Mouse (Mus musculus) MEL (cell line): ENCODE results near the gene Cilp. TPM values are rescaled to one million over a fixed set of nuclear protein-coding genes. Genes with fewer than 3 reads are reported as not detected.

Experiments used
- DNase-seq: peaks from one replicate; pipeline ENCODE4 v3.0.0; 2011; ENCODE audit warnings: low read depth, low spot score
- H3K27ac ChIP-seq: 2 replicates; pipeline ENCODE4 v1.5.1; 2012; ENCODE audit warnings: low read depth, mild to moderate bottlenecking, control low read depth, low read length, moderate library complexity; ENCODE audit not compliant: control insufficient read depth
- H3K27me3 ChIP-seq, 2 experiments: fragments of 150-350 bp in 1 of 2; sonication (generic) in 1 of 2; 2 replicates each; pipeline ENCODE4 v1.6.1; 2012; ENCODE audit warnings: low read length in 2 of 2, mild to moderate bottlenecking in 2 of 2, improper control_type of control experiment in 1 of 2, moderate library complexity in 1 of 2; ENCODE audit not compliant: insufficient read depth in 2 of 2, control insufficient read depth in 1 of 2
- H3K36me3 ChIP-seq, 2 experiments: 2 replicates each; pipeline ENCODE4 v1.6.1; 2012 to 2014; ENCODE audit warnings: low read length in 2 of 2, improper control_type of control experiment in 1 of 2, inconsistent platforms in 1 of 2, mild to moderate bottlenecking in 1 of 2; ENCODE audit not compliant: insufficient read depth in 2 of 2, control insufficient read depth in 1 of 2
- H3K4me1 ChIP-seq, 2 experiments: fragments of 150-350 bp in 1 of 2; sonication (generic) in 1 of 2; 2 replicates each; pipeline ENCODE4 v1.6.1; 2012; ENCODE audit warnings: low read length in 2 of 2, improper control_type of control experiment in 1 of 2, mild to moderate bottlenecking in 1 of 2; ENCODE audit not compliant: insufficient read depth in 2 of 2, control insufficient read depth in 1 of 2
- H3K4me3 ChIP-seq, 2 experiments: fragments of 150-350 bp in 1 of 2; sonication (generic) in 1 of 2; 2 replicates each; pipeline ENCODE4 v1.5.1; 2012; ENCODE audit warnings: low read depth in 2 of 2, low read length in 2 of 2, mild to moderate bottlenecking in 2 of 2, moderate library complexity in 2 of 2, control low read depth in 1 of 2, improper control_type of control experiment in 1 of 2; ENCODE audit not compliant: control insufficient read depth in 1 of 2, insufficient read depth in 1 of 2
- H3K79me2 ChIP-seq: 2 replicates; pipeline ENCODE4 v1.6.1; 2012; ENCODE audit warnings: mild to moderate bottlenecking, low read length, moderate library complexity; ENCODE audit not compliant: control insufficient read depth, poor library complexity, insufficient read depth
- H3K9ac ChIP-seq: 2 replicates; pipeline ENCODE4 v1.6.1; 2012; ENCODE audit warnings: low read depth, mild to moderate bottlenecking, control low read depth, low read length, moderate library complexity; ENCODE audit not compliant: control insufficient read depth, poor library complexity, severe bottlenecking
- H3K9me3 ChIP-seq: fragments of 150-350 bp; sonication (generic); replicated peaks from 2 replicates; pipeline ENCODE4 v1.6.1; 2012; ENCODE audit warnings: mild to moderate bottlenecking, low read length, improper control_type of control experiment, moderate library complexity; ENCODE audit not compliant: insufficient read depth
- BHLHE40 ChIP-seq: IDR thresholded peaks from 2 replicates; pipeline ENCODE4 v1.6.1; 2012; ENCODE audit warnings: low read depth, mild to moderate bottlenecking, inconsistent platforms, low read length, improper control_type of control experiment, borderline replicate concordance
- CHD1 ChIP-seq: IDR thresholded peaks from 2 replicates; pipeline ENCODE4 v1.6.1; 2012; ENCODE audit warnings: low read depth, mild to moderate bottlenecking, inconsistent platforms, low read length, improper control_type of control experiment
- CHD2 ChIP-seq: IDR thresholded peaks from 2 replicates; pipeline ENCODE4 v1.6.1; 2011; ENCODE audit warnings: low read length, improper control_type of control experiment
- CTCF ChIP-seq, 3 experiments: IDR thresholded peaks in 2 of 3; conservative IDR thresholded peaks in 1 of 3; 2 replicates each; pipeline ENCODE4 v1.5.1; 2011 to 2012; ENCODE audit warnings: low read length in 3 of 3, low read depth in 2 of 3, mild to moderate bottlenecking in 2 of 3, improper control_type of control experiment in 1 of 3, inconsistent platforms in 1 of 3, mixed read lengths in 1 of 3, moderate library complexity in 1 of 3; ENCODE audit not compliant: control insufficient read depth in 1 of 3, insufficient read depth in 1 of 3, poor library complexity in 1 of 3, severe bottlenecking in 1 of 3
- E2F4 ChIP-seq: IDR thresholded peaks from 2 replicates; pipeline ENCODE4 v1.6.1; 2011; ENCODE audit warnings: low read depth, low read length, improper control_type of control experiment, borderline replicate concordance
- ELF1 ChIP-seq: IDR thresholded peaks from 2 replicates; pipeline ENCODE4 v1.6.1; 2014; ENCODE audit warnings: low read depth, mild to moderate bottlenecking, inconsistent platforms, low read length, improper control_type of control experiment, moderate library complexity
- EP300 ChIP-seq, 2 experiments: IDR thresholded peaks; 2 replicates each; pipeline ENCODE4 v1.6.1; 2011; ENCODE audit warnings: improper control_type of control experiment in 2 of 2, low read length in 2 of 2, low read depth in 1 of 2, mild to moderate bottlenecking in 1 of 2
- ETS1 ChIP-seq: IDR thresholded peaks from 2 replicates; pipeline ENCODE4 v1.6.1; 2012; ENCODE audit warnings: low read depth, mild to moderate bottlenecking, inconsistent platforms, low read length, improper control_type of control experiment, moderate library complexity
- GABPA ChIP-seq: IDR thresholded peaks from 2 replicates; pipeline ENCODE4 v1.6.1; 2012; ENCODE audit warnings: low read depth, mild to moderate bottlenecking, inconsistent platforms, low read length, improper control_type of control experiment, moderate library complexity
- GATA1 ChIP-seq: IDR thresholded peaks from 2 replicates; pipeline ENCODE4 v1.6.1; 2011; ENCODE audit warnings: low read depth, low read length, improper control_type of control experiment
- HCFC1 ChIP-seq: IDR thresholded peaks from 2 replicates; pipeline ENCODE4 v1.6.1; 2012; ENCODE audit warnings: low read depth, mild to moderate bottlenecking, inconsistent platforms, low read length, improper control_type of control experiment, moderate library complexity
- KAT2A ChIP-seq: conservative IDR thresholded peaks from 2 replicates; pipeline ENCODE4 v1.6.1; 2012; ENCODE audit warnings: low read depth, low read length, improper control_type of control experiment, inconsistent platforms
- MAFK ChIP-seq: IDR thresholded peaks from 2 replicates; pipeline ENCODE4 v1.6.1; 2011; ENCODE audit warnings: low read depth, mild to moderate bottlenecking, low read length, improper control_type of control experiment, borderline replicate concordance
- MAX ChIP-seq: IDR thresholded peaks from 2 replicates; pipeline ENCODE4 v1.6.1; 2011; ENCODE audit warnings: low read length, improper control_type of control experiment
- MEF2A ChIP-seq: IDR thresholded peaks from 2 replicates; pipeline ENCODE4 v1.6.1; 2014; ENCODE audit warnings: low read depth, mild to moderate bottlenecking, inconsistent platforms, low read length, improper control_type of control experiment; ENCODE audit not compliant: poor library complexity, insufficient replicate concordance, severe bottlenecking; ENCODE audit errors: extremely low read depth
- MXI1 ChIP-seq: IDR thresholded peaks from 2 replicates; pipeline ENCODE4 v1.6.1; 2011; ENCODE audit warnings: mild to moderate bottlenecking, low read depth, low read length, improper control_type of control experiment
- MYB ChIP-seq: IDR thresholded peaks from 2 replicates; pipeline ENCODE4 v1.6.1; 2011; ENCODE audit warnings: mild to moderate bottlenecking, low read depth, low read length, improper control_type of control experiment
- MYC ChIP-seq: IDR thresholded peaks from 2 replicates; pipeline ENCODE4 v1.6.1; 2011; ENCODE audit warnings: low read depth, mild to moderate bottlenecking, low read length, improper control_type of control experiment, moderate library complexity
- POLR2AphosphoS2 ChIP-seq: IDR thresholded peaks from 2 replicates; pipeline ENCODE4 v1.6.1; 2011; ENCODE audit warnings: low read length, improper control_type of control experiment
- POLR2AphosphoS5 ChIP-seq: IDR thresholded peaks from 2 replicates; pipeline ENCODE4 v1.6.1; 2012; ENCODE audit warnings: low read depth, borderline replicate concordance, mild to moderate bottlenecking, inconsistent platforms, low read length, moderate library complexity, mixed read lengths
- RAD21 ChIP-seq: IDR thresholded peaks from 2 replicates; pipeline ENCODE4 v1.6.1; 2011; ENCODE audit warnings: mild to moderate bottlenecking, low read depth, low read length, improper control_type of control experiment
- RCOR1 ChIP-seq: IDR thresholded peaks from 2 replicates; pipeline ENCODE4 v1.6.1; 2012; ENCODE audit warnings: low read depth, mild to moderate bottlenecking, inconsistent platforms, low read length, improper control_type of control experiment
- SMC3 ChIP-seq: IDR thresholded peaks from 2 replicates; pipeline ENCODE4 v1.6.1; 2011; ENCODE audit warnings: low read depth, low read length, improper control_type of control experiment
- TBP ChIP-seq: IDR thresholded peaks from 2 replicates; pipeline ENCODE4 v1.8.0; 2011; ENCODE audit warnings: low read depth, low read length, improper control_type of control experiment
- UBTF ChIP-seq: IDR thresholded peaks from 2 replicates; pipeline ENCODE4 v1.6.1; 2012; ENCODE audit warnings: low read depth, mild to moderate bottlenecking, inconsistent platforms, low read length, improper control_type of control experiment, moderate library complexity, borderline replicate concordance; ENCODE audit not compliant: insufficient read depth
- USF1 ChIP-seq: IDR thresholded peaks from 2 replicates; pipeline ENCODE4 v1.6.1; 2014; ENCODE audit warnings: low read depth, mild to moderate bottlenecking, inconsistent platforms, low read length, improper control_type of control experiment, moderate library complexity
- USF2 ChIP-seq, 2 experiments: IDR thresholded peaks; 2 replicates each; pipeline ENCODE4 v1.6.1; 2011 to 2012; ENCODE audit warnings: improper control_type of control experiment in 2 of 2, low read length in 2 of 2, borderline replicate concordance in 1 of 2, inconsistent platforms in 1 of 2, low read depth in 1 of 2, mild to moderate bottlenecking in 1 of 2; ENCODE audit not compliant: insufficient read depth in 1 of 2
- ZC3H11A ChIP-seq: IDR thresholded peaks from 2 replicates; pipeline ENCODE4 v1.6.1; 2012; ENCODE audit warnings: low read depth, mild to moderate bottlenecking, inconsistent platforms, low read length, improper control_type of control experiment
- polyA plus RNA-seq, 2 experiments: library from polyadenylated mRNA; stranded (reverse) in 1 of 2; unstranded in 1 of 2; fragments of >175 nt in 1 of 2; fragments of >200 nt in 1 of 2; gene quantifications; 2 replicates each; pipeline versions ENCODE4 v1.2.1 to v1.2.4; 2012; ENCODE audit warnings: low replicate concordance in 2 of 2, low read depth in 1 of 2; ENCODE audit not compliant: insufficient read length in 2 of 2, insufficient read depth in 1 of 2, missing spikeins in 1 of 2
- total RNA-seq: library from RNA; depleted of rRNA; stranded (reverse); fragments of 300-350 nt; gene quantifications from 2 replicates; pipeline ENCODE4 v1.2.3, GENCODE M21; 2012

Cilp gene
- total and polyA plus RNA-seq, 3 experiments: 0.01 TPM; not detected in 2

DNA sequence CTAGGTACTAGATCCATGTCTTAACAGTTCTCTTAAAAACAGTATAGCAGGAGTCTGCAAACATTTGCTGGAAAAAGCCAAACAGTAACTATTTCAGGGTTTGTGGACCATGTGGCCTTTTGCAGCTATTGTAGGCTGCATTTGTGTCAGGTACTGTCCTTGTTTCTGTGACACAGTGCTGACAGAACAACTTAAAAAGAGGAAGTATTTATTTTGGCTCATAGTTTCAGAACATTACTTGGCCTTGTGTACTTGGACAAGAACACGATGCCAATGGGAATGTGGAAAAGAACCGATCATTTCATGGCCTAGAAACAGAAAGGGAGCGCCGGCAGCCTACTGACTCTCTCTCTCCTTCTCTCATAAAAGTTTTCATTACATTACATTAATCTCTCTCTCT, 38.6 kb downstream of the Cilp start:
- Histone ChIP-seq H3K27ac (no peak overlapping the region), H3K79me2 (0 out of 2 replicates have a peak, but pooled peaks cover 1% of the 10 kb centered on the region), H3K4me3 (no peak overlapping the region), H3K36me3 (peaks cover 2 to 28% of the 10 kb centered on the region in 2 experiments; a peak in 2 of 4 replicates), H3K27me3 (no peaks in the 10 kb centered on the region), H3K4me1 (no peaks in the 10 kb centered on the region), H3K9me3 (no peaks in the 10 kb centered on the region), H3K9ac (no peak overlapping the region)
- TF ChIP-seq E2F4: no peak
- no peak for TF ChIP-seq EP300 (IDR thresholded peaks at IDR 0.05; ENCODE audit: low read depth in 1 of 2, low read length in 2 of 2)
- TF ChIP-seq MAX: no peak
- no peak for TF ChIP-seq USF1
- no peak for TF ChIP-seq HCFC1
- no peak for TF ChIP-seq MYB
- TF ChIP-seq TBP: no peak
- no peak for TF ChIP-seq GATA1
- no peak for TF ChIP-seq SMC3
- no peak for TF ChIP-seq MAFK
- no peak for TF ChIP-seq ETS1
- TF ChIP-seq MYC: no peak
- TF ChIP-seq BHLHE40: no peak
- DNase-seq: peak; percentile 17

DNA sequence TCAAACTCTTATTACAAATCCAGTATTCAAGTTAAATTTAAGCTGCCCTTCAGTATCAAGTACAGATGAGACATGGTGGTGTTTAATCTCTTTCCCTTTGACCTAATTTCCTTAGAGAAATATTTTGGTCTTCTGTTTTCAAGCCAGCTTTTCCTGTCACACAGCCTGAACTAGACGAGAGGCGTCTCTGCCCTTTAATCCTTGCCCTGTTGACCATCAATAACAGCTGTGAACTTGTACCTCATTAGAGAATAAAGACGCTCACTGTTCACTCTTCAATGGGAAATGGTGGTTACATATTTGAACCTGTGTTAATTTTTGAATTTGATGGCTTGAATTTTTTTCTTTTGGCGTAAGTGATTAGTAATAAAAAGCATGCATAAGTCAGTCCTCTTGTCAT, 39.3 kb downstream of the Cilp start:
- Histone ChIP-seq H3K27me3 (no peaks in the 10 kb centered on the region), H3K79me2 (0 out of 2 replicates have a peak, but pooled peaks cover 1% of the 10 kb centered on the region), H3K4me3 (no peak overlapping the region), H3K9me3 (no peaks in the 10 kb centered on the region), H3K4me1 (no peaks in the 10 kb centered on the region), H3K27ac (no peak overlapping the region), H3K9ac (no peak overlapping the region), H3K36me3 (peaks cover 2 to 33% of the 10 kb centered on the region in 2 experiments; a peak in 2 of 4 replicates)
- TF ChIP-seq KAT2A: no peak
- no peak for TF ChIP-seq POLR2AphosphoS2
- no peak for TF ChIP-seq CTCF (IDR thresholded peaks at IDR 0.05 in 2 of 3, conservative IDR thresholded peaks at IDR 0.05 in 1 of 3; ENCODE audit: control insufficient read depth in 1 of 3, insufficient read depth in 1 of 3, low read depth in 2 of 3, low read length in 3 of 3, poor library complexity in 1 of 3, severe bottlenecking in 1 of 3)
- no peak for TF ChIP-seq USF2 (IDR thresholded peaks at IDR 0.05; ENCODE audit: borderline replicate concordance in 1 of 2, insufficient read depth in 1 of 2, low read depth in 1 of 2, low read length in 2 of 2)
- no peak for TF ChIP-seq GABPA
- no peak for TF ChIP-seq MAX
- no peak for TF ChIP-seq MXI1
- no peak for TF ChIP-seq CHD2
- no peak for TF ChIP-seq USF1
- no peak for TF ChIP-seq POLR2AphosphoS5
- no peak for TF ChIP-seq CHD1
- TF ChIP-seq MYB: no peak
- no peak for TF ChIP-seq ZC3H11A
- no peak for TF ChIP-seq E2F4
- TF ChIP-seq ELF1: no peak
- no peak for TF ChIP-seq RAD21
- TF ChIP-seq UBTF: no peak
- TF ChIP-seq MEF2A: no peak
- no peak for TF ChIP-seq RCOR1
- no peak for DNase-seq
